Mouse (Mus musculus) embryonic fibroblast, embryonic 13.5 days (primary cell): ENCODE results near the gene Ptov1.

Experiments
- CTCF ChIP-seq: IDR thresholded peaks from 2 replicates; pipeline ENCODE4 v1.5.1; 2011; ENCODE audit warnings: mild to moderate bottlenecking, control low read depth, low read length, moderate library complexity, borderline replicate concordance; ENCODE audit not compliant: insufficient read depth
- POLR2A ChIP-seq: IDR thresholded peaks from 2 replicates; pipeline ENCODE4 v1.6.1; 2011; ENCODE audit warnings: low read depth, mild to moderate bottlenecking, control low read depth, low read length, moderate library complexity

GRCm38 (mm10) chr7:44883036-44883435, 13.4 kb upstream of the Ptov1 start:
- TF ChIP-seq CTCF (no peak), POLR2A (no peak)
